Mouse (Mus musculus): ENCODE measurements around the gene Mib2.

Mib2 gene

DNA sequence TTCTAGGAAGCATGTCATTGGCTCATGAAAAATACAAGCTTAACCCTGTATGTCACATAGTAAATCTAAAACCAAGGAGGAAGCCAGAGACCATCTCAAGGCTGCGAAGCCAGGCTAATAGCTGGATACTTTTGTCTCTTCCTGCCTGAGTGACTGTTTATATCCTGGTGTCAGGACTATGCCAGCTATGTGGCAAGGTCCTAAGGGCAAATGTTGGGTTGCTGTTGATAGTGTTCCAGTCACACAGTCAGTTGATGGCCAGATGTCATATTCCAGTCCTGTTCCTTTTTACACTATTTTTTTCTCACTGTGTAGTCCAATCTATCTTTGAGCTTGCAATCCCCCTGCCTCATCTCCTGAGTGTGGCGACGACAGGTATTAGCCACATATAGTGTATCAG is 55.7 kb downstream of the Mib2 start:
- DNase-seq (ENCODE audit: low spot score): no peak

DNA sequence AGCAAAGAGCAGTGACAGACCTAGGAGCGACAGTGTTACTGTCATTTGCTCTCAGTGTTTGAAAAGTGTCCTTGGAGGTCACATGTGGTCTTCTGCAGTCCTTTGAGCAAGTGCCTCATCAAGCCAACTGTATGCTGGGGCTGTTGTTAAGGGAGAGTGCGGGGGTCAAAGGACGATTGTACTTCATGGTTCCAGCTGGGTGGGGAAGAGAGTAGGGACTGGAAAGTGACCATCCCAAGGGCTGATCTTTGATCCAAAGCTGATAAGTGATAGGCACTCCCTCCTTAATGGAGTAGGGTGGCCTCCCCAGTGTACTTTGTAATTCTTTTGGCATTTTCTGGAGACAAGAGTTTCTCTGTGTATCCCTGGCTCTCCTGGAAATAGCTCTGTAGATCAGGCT is 57.1 kb downstream of the Mib2 start:
- no peak for DNase-seq (ENCODE audit: low spot score)

DNA sequence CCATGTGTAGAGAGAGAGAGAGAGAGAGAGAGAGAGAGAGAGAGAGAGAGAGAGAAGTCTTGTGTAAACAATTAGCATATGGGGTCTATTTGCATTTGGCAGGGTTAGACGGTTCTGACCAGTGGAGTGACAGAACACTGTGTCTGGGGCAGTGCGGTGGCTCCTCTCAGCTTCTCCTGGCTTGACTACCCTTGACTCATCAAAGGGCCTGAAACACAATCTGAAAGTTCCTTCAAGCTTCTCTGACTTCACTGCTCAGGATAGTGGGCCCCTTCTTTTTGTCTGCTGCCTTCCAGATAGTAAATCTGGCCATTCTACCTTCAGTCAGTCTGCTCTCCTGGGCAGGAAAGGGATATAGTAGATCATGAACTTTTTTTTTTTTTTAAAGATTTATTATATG is 62.2 kb downstream of the Mib2 start:
- DNase-seq (ENCODE audit: low spot score): no peak

DNA sequence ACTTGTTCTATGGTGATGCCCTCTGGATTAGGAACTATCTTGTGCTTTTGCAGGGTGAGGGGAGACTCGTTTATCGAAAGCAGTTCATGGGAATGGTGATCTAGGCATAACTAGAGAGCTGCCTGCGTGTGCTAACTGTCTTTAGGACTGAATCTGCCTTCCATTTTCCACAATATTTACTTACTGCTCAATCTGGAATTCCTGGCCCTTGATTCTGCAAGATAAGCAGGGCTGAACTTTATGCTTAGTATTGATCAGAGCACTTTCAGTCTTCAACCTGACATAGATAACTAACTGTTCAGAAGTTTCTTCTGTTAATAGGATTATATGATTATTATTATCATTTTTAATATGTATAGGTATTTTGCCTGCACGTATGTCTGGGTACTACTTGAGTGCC is 63.9 kb downstream of the Mib2 start:
- DNase-seq (ENCODE audit: low spot score): no peak

Measured in embryo, embryonic 10.5 days (tissue).